Comparison of ENCODE assay signal across 14 mouse cellular contexts in genomic region chr10:3490052-3490451, GRCm38 (mm10). TPM values are rescaled to one million over a fixed set of nuclear protein-coding genes. Genes with fewer than 3 reads are reported as not detected.
"Had no signal": no experiment of that assay in that cellular context is flagged by ENCODE, and none has a peak within 500 bp of the region (broad histone marks: within the 10 kb centered on the region; RNA-seq: fewer than 3 reads in every experiment).

No protein-coding gene starts in this region.

- DNase-seq: kidney, adult 8-10 months; kidney, postnatal 14 days; layer of hippocampus, adult 9-11 months; layer of hippocampus, postnatal 36 days; lung, adult 18-20 months; right cerebral cortex, adult 18-20 months; right cerebral cortex, postnatal 25 days; thymus, postnatal 4 days had no signal

- H3K27me3 ChIP-seq: limb, embryonic 13.5 days; midbrain, embryonic 12.5 days; neural tube, embryonic 15.5 days had no signal

RNA-seq across cellular contexts. Expression of gene Iyd, which starts 50.0 kb away (rescaled TPM):
- total RNA-seq: megakaryocyte-erythroid progenitor cell, adult 5-6 weeks had no signal
- polyA plus RNA-seq: myocyte; neural tube, embryonic 11.5 days had no signal
